Mouse (Mus musculus): Measurements from ENCODE around the gene Epp13. TPM values are rescaled to one million over a fixed set of nuclear protein-coding genes. Genes with fewer than 3 reads are reported as not detected.
"Not testable (repeated sequence)": the region's sequence is repeated elsewhere in the genome, so short reads cannot be mapped to it uniquely, and the experiment has no call there.

Epp13 gene
- polyA plus RNA-seq, 1 experiment from 2014 or later: not detected

GRCm38 (mm10) chr7:6284442-6285012 lies 32.0 kb downstream of the Epp13 start:
- Histone ChIP-seq H3K4me1 (ENCODE audit: insufficient read depth) (peaks cover 4% of the 10 kb centered on the region), H3K36me3 (replicated peaks; ENCODE audit: insufficient read depth, low read length) (no peaks in the 10 kb centered on the region), H3K4me3 (ENCODE audit: low read depth, low read length) (no peak overlapping the region), H3K9me3 (ENCODE audit: low read length) (no peaks in the 10 kb centered on the region), H3K9ac (replicated peaks) (no peak overlapping the region), H3K27ac (ENCODE audit: low read depth) (no peak overlapping the region), H3K27me3 (ENCODE audit: insufficient read depth, low read length) (no peaks in the 10 kb centered on the region), H3K4me2 (ENCODE audit: low read depth, low read length) (no peak overlapping the region)
- DNase-seq (no peak), ATAC-seq (no peak)
- no peak for TF ChIP-seq EP300 (IDR thresholded peaks at IDR 0.05; ENCODE audit: low read depth)
- TF ChIP-seq CTCF (IDR thresholded peaks at IDR 0.05; ENCODE audit: low read depth): no peak
- WGBS (ENCODE audit: insufficient replicate concordance): 77% methylated on average over 4 of the region's 4 CpGs

- Histone ChIP-seq H3K9ac (replicated peaks) (no peak overlapping the region), H3K27me3 (ENCODE audit: insufficient read depth, low read length) (no peaks in the 10 kb centered on the region), H3K36me3 (replicated peaks; ENCODE audit: insufficient read depth, low read length) (no peaks in the 10 kb centered on the region; the same call in 1 of the 2 replicates), H3K27ac (ENCODE audit: low read depth) (no peak overlapping the region), H3K9me3 (ENCODE audit: low read length) (no peaks in the 10 kb centered on the region), H3K4me2 (ENCODE audit: low read depth, low read length) (peak overlapping the region; percentile 89; the same call in 1 of the 2 replicates), H3K4me3 (ENCODE audit: low read depth, low read length) (no peak overlapping the region), H3K4me1 (ENCODE audit: insufficient read depth) (peaks cover 4% of the 10 kb centered on the region)
- DNase-seq (no peak), ATAC-seq (no peak)
- 65% methylated on average over 6 of the region's 6 CpGs for WGBS (ENCODE audit: insufficient replicate concordance)
- TF ChIP-seq EP300 (IDR thresholded peaks at IDR 0.05; ENCODE audit: low read depth) (no peak), CTCF (IDR thresholded peaks at IDR 0.05; ENCODE audit: low read depth) (no peak)
Observed at GRCm38 (mm10) chr7:6285366-6285765, 32.9 kb downstream of the Epp13 start.

GRCm38 (mm10) chr7:6285842-6286705 lies 33.6 kb downstream of the Epp13 start, which contains the start of gene Zfp667:
Gene Zfp667, plus strand, starts transcription at chr7:6286579.
- Histone ChIP-seq H3K4me2 (ENCODE audit: low read depth, low read length) (peak within 1 kb of the TSS; percentile 89), H3K36me3 (replicated peaks; ENCODE audit: insufficient read depth, low read length) (no peaks in the 10 kb centered on the region; the same call in 1 of the 2 replicates), H3K9me3 (ENCODE audit: low read length) (no peaks in the 10 kb centered on the region), H3K9ac (replicated peaks) (peak within 1 kb of the TSS; percentile 46), H3K4me1 (ENCODE audit: insufficient read depth) (peaks cover 4% of the 10 kb centered on the region), H3K27me3 (ENCODE audit: insufficient read depth, low read length) (no peaks in the 10 kb centered on the region), H3K27ac (ENCODE audit: low read depth) (peak within 1 kb of the TSS; percentile 49; the same call in 1 of the 2 replicates), H3K4me3 (ENCODE audit: low read depth, low read length) (peak within 1 kb of the TSS; percentile 61)
- TF ChIP-seq CTCF (IDR thresholded peaks at IDR 0.05; ENCODE audit: low read depth) (no peak; the same call in 1 of the 2 replicates), EP300 (IDR thresholded peaks at IDR 0.05; ENCODE audit: low read depth) (no peak)
- peak; percentile 85 for ATAC-seq
- peak; percentile 96 for DNase-seq
- 3% methylated on average over 39 of the region's 50 CpGs for WGBS (ENCODE audit: insufficient replicate concordance)

GRCm38 (mm10) chr7:6286921-6287531 lies 34.5 kb downstream of the Epp13 start:
- no peaks in the 10 kb centered on the region for H3K9me3 ChIP-seq (ENCODE audit: low read length)
- ATAC-seq (peak; percentile 4; the same call in 1 of the 2 replicates), DNase-seq (peak; percentile 24)
- peaks cover 4% of the 10 kb centered on the region for H3K4me1 ChIP-seq (ENCODE audit: insufficient read depth)
- TF ChIP-seq EP300 (IDR thresholded peaks at IDR 0.05; ENCODE audit: low read depth) (no peak), CTCF (IDR thresholded peaks at IDR 0.05; ENCODE audit: low read depth) (no peak)
- no peak overlapping the region for H3K27ac ChIP-seq (ENCODE audit: low read depth)
- H3K36me3 ChIP-seq (replicated peaks; ENCODE audit: insufficient read depth, low read length): no peaks in the 10 kb centered on the region; the same call in 1 of the 2 replicates
- peak overlapping the region; percentile 89 for H3K4me2 ChIP-seq (ENCODE audit: low read depth, low read length)
- WGBS (ENCODE audit: insufficient replicate concordance): 29% methylated on average over 15 of the region's 15 CpGs
- peak overlapping the region; percentile 46 for H3K9ac ChIP-seq (replicated peaks)
- H3K27me3 ChIP-seq (ENCODE audit: insufficient read depth, low read length): no peaks in the 10 kb centered on the region
- peak overlapping the region; percentile 61 for H3K4me3 ChIP-seq (ENCODE audit: low read depth, low read length)

GRCm38 (mm10) chr7:6291121-6291520 lies 38.6 kb downstream of the Epp13 start:
- WGBS (ENCODE audit: insufficient replicate concordance): 87% methylated on average over 4 of the region's 6 CpGs
- not testable (repeated sequence) for H3K9ac ChIP-seq (replicated peaks); H3K4me3 ChIP-seq (ENCODE audit: low read depth, low read length); H3K4me1 ChIP-seq (ENCODE audit: insufficient read depth); H3K36me3 ChIP-seq (replicated peaks; ENCODE audit: insufficient read depth, low read length); H3K9me3 ChIP-seq (ENCODE audit: low read length); H3K27me3 ChIP-seq (ENCODE audit: insufficient read depth, low read length); ATAC-seq; H3K4me2 ChIP-seq (ENCODE audit: low read depth, low read length); DNase-seq; H3K27ac ChIP-seq (ENCODE audit: low read depth)

GRCm38 (mm10) chr7:6300796-6301195 lies 48.3 kb downstream of the Epp13 start:
- 81% methylated on average over 11 of the region's 11 CpGs for WGBS (ENCODE audit: insufficient replicate concordance)
- H3K4me1 ChIP-seq (ENCODE audit: insufficient read depth); DNase-seq; H3K9ac ChIP-seq (replicated peaks); H3K9me3 ChIP-seq (ENCODE audit: low read length); H3K36me3 ChIP-seq (replicated peaks; ENCODE audit: insufficient read depth, low read length); ATAC-seq; H3K27me3 ChIP-seq (ENCODE audit: insufficient read depth, low read length); H3K27ac ChIP-seq (ENCODE audit: low read depth); H3K4me3 ChIP-seq (ENCODE audit: low read depth, low read length); H3K4me2 ChIP-seq (ENCODE audit: low read depth, low read length): not testable (repeated sequence)

Data from liver, postnatal 0 days (tissue).